Mouse (Mus musculus) liver, postnatal 0 days (tissue): ENCODE measurements around the gene Nme2.

Source experiments
- CTCF ChIP-seq: sonication (generic); IDR thresholded peaks from 2 replicates; pipeline ENCODE4 v1.5.1; 2016; ENCODE audit warnings: antibody characterized with exemption, low read depth
- EP300 ChIP-seq: IDR thresholded peaks from 2 replicates; pipeline ENCODE4 v1.6.1; 2016; ENCODE audit warnings: antibody characterized with exemption, low read depth, mild to moderate bottlenecking

DNA sequence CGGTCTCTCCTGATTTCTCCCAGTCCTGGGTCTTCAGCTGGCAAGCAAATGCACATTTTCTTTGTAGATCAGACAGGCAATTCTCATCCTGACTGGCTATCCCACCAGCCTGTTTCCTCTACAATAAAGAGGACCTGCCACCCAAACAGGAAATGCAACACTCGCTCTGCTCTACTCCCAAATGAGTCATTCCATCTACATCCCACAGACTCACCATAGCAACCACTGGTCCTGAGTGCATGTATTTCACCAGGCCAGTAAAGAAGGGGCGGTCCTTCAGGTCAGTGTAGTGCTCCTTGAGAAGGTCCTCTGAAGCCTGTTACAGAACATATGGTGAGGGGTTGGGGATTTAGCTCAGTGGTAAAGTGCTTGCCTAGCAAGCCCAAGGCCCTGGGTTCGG lies 7.0 kb upstream of the Nme2 start:
- TF ChIP-seq EP300 (no peak), CTCF (no peak)
